Mouse (Mus musculus): ENCODE data around the gene Fkbp6. TPM values are rescaled to one million over a fixed set of nuclear protein-coding genes. Genes with fewer than 3 reads are reported as not detected.
A peak's percentile ranks its signal among the peaks of the same experiment; 100 is the strongest.

Fkbp6 gene
- polyA plus RNA-seq, 1 experiment from 2014 or later = 0.38 TPM

GRCm38 (mm10) chr5:135247337-135247736 lies 102.5 kb downstream of the Fkbp6 start:
- ATAC-seq (ENCODE audit: low FRiP score, low TSS enrichment) (no peak), DNase-seq (no peak)
- Histone ChIP-seq H3K9ac (replicated peaks; ENCODE audit: low read length) (no peak overlapping the region), H3K4me3 (replicated peaks; ENCODE audit: low read depth, low read length) (no peak overlapping the region), H3K27ac (replicated peaks; ENCODE audit: low read depth, low read length) (no peak overlapping the region), H3K9me3 (ENCODE audit: control insufficient read depth, low read length) (no peaks in the 10 kb centered on the region), H3K4me2 (ENCODE audit: low read length) (peak overlapping the region; percentile 94), H3K4me1 (ENCODE audit: control insufficient read depth, insufficient read depth, low read length) (0 out of 2 replicates have a peak, but pooled peaks cover 16% of the 10 kb centered on the region), H3K27me3 (ENCODE audit: control insufficient read depth, insufficient read depth, low read length) (peaks cover 19% of the 10 kb centered on the region; the same call in 1 of the 2 replicates), H3K36me3 (ENCODE audit: control insufficient read depth, insufficient read depth, low read length) (peaks cover 46% of the 10 kb centered on the region)
- WGBS = 65% methylated on average over 9 of the region's 9 CpGs

GRCm38 (mm10) chr5:135246531-135246930 lies 103.3 kb downstream of the Fkbp6 start:
- no peak for ATAC-seq (ENCODE audit: low FRiP score, low TSS enrichment)
- no peak overlapping the region for H3K9ac ChIP-seq (replicated peaks; ENCODE audit: low read length)
- 0 out of 2 replicates have a peak, but pooled peaks cover 16% of the 10 kb centered on the region for H3K4me1 ChIP-seq (ENCODE audit: control insufficient read depth, insufficient read depth, low read length)
- no peaks in the 10 kb centered on the region for H3K9me3 ChIP-seq (ENCODE audit: control insufficient read depth, low read length)
- peaks cover 54% of the 10 kb centered on the region for H3K36me3 ChIP-seq (ENCODE audit: control insufficient read depth, insufficient read depth, low read length)
- no peak overlapping the region for H3K4me3 ChIP-seq (replicated peaks; ENCODE audit: low read depth, low read length)
- H3K4me2 ChIP-seq (ENCODE audit: low read length) = no peak overlapping the region
- H3K27ac ChIP-seq (replicated peaks; ENCODE audit: low read depth, low read length) = no peak overlapping the region
- WGBS = 57% methylated on average over 4 of the region's 4 CpGs
- DNase-seq = no peak
- H3K27me3 ChIP-seq (ENCODE audit: control insufficient read depth, insufficient read depth, low read length) = peaks cover 19% of the 10 kb centered on the region; the same call in 1 of the 2 replicates

- H3K4me1 ChIP-seq (ENCODE audit: control insufficient read depth, insufficient read depth, low read length) = no peaks in the 10 kb centered on the region
- no peak overlapping the region for H3K4me2 ChIP-seq (ENCODE audit: low read length)
- H3K36me3 ChIP-seq (ENCODE audit: control insufficient read depth, insufficient read depth, low read length) = peaks cover 86% of the 10 kb centered on the region
- ATAC-seq (ENCODE audit: low FRiP score, low TSS enrichment) = no peak
- no peaks in the 10 kb centered on the region for H3K9me3 ChIP-seq (ENCODE audit: control insufficient read depth, low read length)
- 100% methylated on average over 1 of the region's 1 CpGs for WGBS
- no peaks in the 10 kb centered on the region for H3K27me3 ChIP-seq (ENCODE audit: control insufficient read depth, insufficient read depth, low read length)
- H3K4me3 ChIP-seq (replicated peaks; ENCODE audit: low read depth, low read length) = no peak overlapping the region
- no peak overlapping the region for H3K27ac ChIP-seq (replicated peaks; ENCODE audit: low read depth, low read length)
- no peak for DNase-seq
- no peak overlapping the region for H3K9ac ChIP-seq (replicated peaks; ENCODE audit: low read length)
Observed at GRCm38 (mm10) chr5:135243166-135243565, 106.7 kb downstream of the Fkbp6 start.

- no peak for ATAC-seq (ENCODE audit: low FRiP score, low TSS enrichment)
Observed at GRCm38 (mm10) chr5:135242608-135243007, 107.2 kb downstream of the Fkbp6 start.

GRCm38 (mm10) chr5:135242136-135242535 lies 107.7 kb downstream of the Fkbp6 start:
- no peak for DNase-seq
- Histone ChIP-seq H3K9ac (replicated peaks; ENCODE audit: low read length) (no peak overlapping the region), H3K9me3 (ENCODE audit: control insufficient read depth, low read length) (no peaks in the 10 kb centered on the region), H3K27me3 (ENCODE audit: control insufficient read depth, insufficient read depth, low read length) (no peaks in the 10 kb centered on the region), H3K36me3 (ENCODE audit: control insufficient read depth, insufficient read depth, low read length) (peaks cover 97% of the 10 kb centered on the region), H3K4me3 (replicated peaks; ENCODE audit: low read depth, low read length) (no peak overlapping the region), H3K4me2 (ENCODE audit: low read length) (no peak overlapping the region), H3K4me1 (ENCODE audit: control insufficient read depth, insufficient read depth, low read length) (no peaks in the 10 kb centered on the region), H3K27ac (replicated peaks; ENCODE audit: low read depth, low read length) (no peak overlapping the region)
- ATAC-seq (ENCODE audit: low FRiP score, low TSS enrichment) = no peak
- 84% methylated on average over 12 of the region's 12 CpGs for WGBS

More at GRCm38 (mm10) chr5:135242608-135243007, 107.2 kb downstream of the Fkbp6 start:
- Histone ChIP-seq H3K9ac (replicated peaks; ENCODE audit: low read length) (no peak overlapping the region), H3K4me1 (ENCODE audit: control insufficient read depth, insufficient read depth, low read length) (no peaks in the 10 kb centered on the region), H3K27me3 (ENCODE audit: control insufficient read depth, insufficient read depth, low read length) (no peaks in the 10 kb centered on the region), H3K4me2 (ENCODE audit: low read length) (no peak overlapping the region), H3K4me3 (replicated peaks; ENCODE audit: low read depth, low read length) (no peak overlapping the region), H3K27ac (replicated peaks; ENCODE audit: low read depth, low read length) (no peak overlapping the region), H3K9me3 (ENCODE audit: control insufficient read depth, low read length) (no peaks in the 10 kb centered on the region), H3K36me3 (ENCODE audit: control insufficient read depth, insufficient read depth, low read length) (peaks cover 92% of the 10 kb centered on the region)
- DNase-seq = peak; percentile 3
- WGBS = 84% methylated on average over 3 of the region's 3 CpGs

Small RNA genes within 50 kb of the gene (microRNA-seq; reads per million reads assigned to microRNA genes)
- 1.6 reads per million, percentile 6 among the genes with 10 or more reads in this experiment for gene Mir7033

Other genes with a start within 250 kb of the Fkbp6 start
- gene Tbl2, start 200.4 kb downstream of the Fkbp6 start, polyA plus RNA-seq (2014; fragmentation: Nextera tagmentation; extraction: Ambion mirVana) = 10.7 and 15.3 TPM in 2 replicates
- gene Bcl7b, start 181.8 kb downstream of the Fkbp6 start, polyA plus RNA-seq (2014; fragmentation: Nextera tagmentation; extraction: Ambion mirVana) = 38.8 and 43.0 TPM in 2 replicates
- 30.1 and 43.9 TPM in 2 replicates for gene Baz1b, start 162.8 kb downstream of the Fkbp6 start, polyA plus RNA-seq (2014; fragmentation: Nextera tagmentation; extraction: Ambion mirVana)
- 8.7 and 11.9 TPM in 2 replicates for gene Fzd9, start 98.8 kb downstream of the Fkbp6 start, polyA plus RNA-seq (2014; fragmentation: Nextera tagmentation; extraction: Ambion mirVana)
- not detected in 2 replicates for gene Trim50, start 3.3 kb upstream of the Fkbp6 start, polyA plus RNA-seq (2014; fragmentation: Nextera tagmentation; extraction: Ambion mirVana)
- 21.9 and 30.9 TPM in 2 replicates for gene Nsun5, start 19.9 kb upstream of the Fkbp6 start, polyA plus RNA-seq (2014; fragmentation: Nextera tagmentation; extraction: Ambion mirVana)
- gene Pom121, start 44.5 kb upstream of the Fkbp6 start, polyA plus RNA-seq (2014; fragmentation: Nextera tagmentation; extraction: Ambion mirVana) = 14.4 and 15.2 TPM in 2 replicates
- 28.3 and 42.0 TPM in 2 replicates for gene Hip1, start 195.1 kb upstream of the Fkbp6 start, polyA plus RNA-seq (2014; fragmentation: Nextera tagmentation; extraction: Ambion mirVana)
- gene Ccl26, start 213.5 kb upstream of the Fkbp6 start, polyA plus RNA-seq (2014; fragmentation: Nextera tagmentation; extraction: Ambion mirVana) = not detected in 2 replicates
- gene Ccl24, start 223.0 kb upstream of the Fkbp6 start, polyA plus RNA-seq (2014; fragmentation: Nextera tagmentation; extraction: Ambion mirVana) = 4.1 TPM in 1 of 2 replicates, not detected in the other